ENCODE assay signal across 8 mouse cellular contexts in the genomic region with DNA sequence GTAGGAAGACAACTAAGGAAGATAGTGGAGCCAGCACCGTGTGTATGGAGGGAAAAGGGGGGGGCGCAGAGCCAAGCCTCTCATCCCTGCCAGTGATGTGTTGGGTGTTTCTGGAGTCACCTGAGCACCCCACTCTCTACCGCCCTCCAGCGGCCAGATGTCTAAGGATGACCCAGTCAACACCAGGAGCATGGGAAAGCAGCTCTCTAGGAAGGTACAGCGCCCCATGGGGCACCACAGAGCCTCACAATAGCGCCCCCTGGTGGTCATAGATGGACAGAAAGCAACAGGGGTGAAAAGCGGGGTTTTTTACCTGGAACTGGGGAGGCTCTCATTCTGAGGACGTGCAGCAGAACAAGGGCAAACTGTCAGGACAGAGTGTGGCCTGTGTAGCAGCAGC. TPM values are rescaled to one million over a fixed set of nuclear protein-coding genes. Genes with fewer than 3 reads are reported as not detected.
A peak's percentile ranks its signal among the peaks of the same experiment; 100 is the strongest.
DNase-seq lines count a peak whose midpoint lies in the region; ATAC-seq and TF ChIP-seq lines count a peak whose summit lies in the region.

No protein-coding gene starts in this region.

- H3K27ac ChIP-seq in MEL (ENCODE audit: control insufficient read depth, low read depth, low read length): no peak overlapping the region
- no peak overlapping the region for H3K27ac ChIP-seq in kidney, embryonic 15.5 days
- H3K27ac ChIP-seq in thymus, adult 2 months (ENCODE audit: control insufficient read depth, insufficient read depth, low read length): no peak overlapping the region

- no peak for TF ChIP-seq POLR2A in MEL (IDR thresholded peaks at IDR 0.05; ENCODE audit: control insufficient read depth in 1 of 2, insufficient read depth in 1 of 2, low read depth in 1 of 2, low read length in 2 of 2, poor library complexity in 1 of 2)
- no peak for TF ChIP-seq POLR2A in thymus, adult 2 months (IDR thresholded peaks at IDR 0.05; ENCODE audit: control insufficient read depth, extremely low read depth, insufficient read depth, low read length, poor library complexity)

- no peak for TF ChIP-seq EP300 in MEL (IDR thresholded peaks at IDR 0.05; ENCODE audit: low read depth in 1 of 2, low read length in 2 of 2)

- TF ChIP-seq CTCF in MEL (IDR thresholded peaks at IDR 0.05 in 2 of 3, conservative IDR thresholded peaks at IDR 0.05 in 1 of 3; ENCODE audit: control insufficient read depth in 1 of 3, insufficient read depth in 1 of 3, low read depth in 2 of 3, low read length in 3 of 3, poor library complexity in 1 of 3, severe bottlenecking in 1 of 3): peak in 2 of 3 experiments; percentile 82 to 85
- TF ChIP-seq CTCF in thymus, adult 2 months (IDR thresholded peaks at IDR 0.05; ENCODE audit: borderline replicate concordance, control insufficient read depth, extremely low read depth, insufficient read depth, low read length, poor library complexity): peak; percentile 91

- no peaks in the 10 kb centered on the region for H3K79me2 ChIP-seq in MEL (ENCODE audit: control insufficient read depth, insufficient read depth, low read length, poor library complexity)

- H3K9ac ChIP-seq in MEL (ENCODE audit: control insufficient read depth, low read depth, low read length, poor library complexity, severe bottlenecking): no peak overlapping the region
- H3K9ac ChIP-seq in kidney, embryonic 15.5 days: no peak overlapping the region

- no peaks in the 10 kb centered on the region for H3K27me3 ChIP-seq in MEL (ENCODE audit: control insufficient read depth in 1 of 2, insufficient read depth in 2 of 2, low read length in 2 of 2)
- H3K27me3 ChIP-seq in kidney, embryonic 15.5 days: no peaks in the 10 kb centered on the region
- H3K27me3 ChIP-seq in thymus, adult 2 months (ENCODE audit: control insufficient read depth, insufficient read depth, low read length): no peaks in the 10 kb centered on the region

- H3K36me3 ChIP-seq in MEL (ENCODE audit: control insufficient read depth in 1 of 2, insufficient read depth in 2 of 2, low read length in 2 of 2): no peaks in the 10 kb centered on the region
- H3K36me3 ChIP-seq in kidney, embryonic 15.5 days: no peaks in the 10 kb centered on the region
- no peaks in the 10 kb centered on the region for H3K36me3 ChIP-seq in thymus, adult 2 months (ENCODE audit: control insufficient read depth, insufficient read depth, low read length)

- H3K4me3 ChIP-seq in MEL (ENCODE audit: control insufficient read depth in 1 of 2, insufficient read depth in 1 of 2, low read depth in 2 of 2, low read length in 2 of 2): no peak overlapping the region
- H3K4me3 ChIP-seq in kidney, embryonic 15.5 days (replicated peaks): no peak overlapping the region
- H3K4me3 ChIP-seq in thymus, adult 2 months (ENCODE audit: control insufficient read depth, insufficient read depth, low read length): no peak overlapping the region

- ATAC-seq in kidney, embryonic 15.5 days (replicated peaks; ENCODE audit: low FRiP score): peak; percentile 14; the same call in 1 of the 2 replicates

- TF ChIP-seq RAD21 in MEL (IDR thresholded peaks at IDR 0.05; ENCODE audit: low read depth, low read length): peak; percentile 80

- peak; percentile 35 to 50 for DNase-seq in layer of hippocampus, postnatal 10 days (ENCODE audit: low spot score in 2 of 2)
- no peak for DNase-seq in layer of hippocampus, postnatal 14 days (ENCODE audit: low spot score in 2 of 2)
- peak; percentile 82 for DNase-seq in MEL (ENCODE audit: low read depth, low spot score)
- DNase-seq in c-Kit-negative CD71-positive TER-119-positive erythroid progenitor cells, embryonic 14.5 days (ENCODE audit: low read depth, low spot score): peak; percentile 44
- DNase-seq in lung, postnatal 4 days: peak; percentile 80 to 82
- DNase-seq in thymus, adult 2 months: peak; percentile 50
- no peak for DNase-seq in cerebellum, adult 11 months

- H3K4me2 ChIP-seq in kidney, embryonic 15.5 days: no peak overlapping the region

- WGBS in kidney, embryonic 15.5 days: 36% methylated on average over 8 of the region's 8 CpGs
- WGBS in thymus, adult 2 months: 59% methylated on average over 8 of the region's 8 CpGs

- H3K9me3 ChIP-seq in MEL (replicated peaks; ENCODE audit: insufficient read depth, low read length): no peaks in the 10 kb centered on the region
- no peaks in the 10 kb centered on the region for H3K9me3 ChIP-seq in kidney, embryonic 15.5 days (replicated peaks)

- no peaks in the 10 kb centered on the region for H3K4me1 ChIP-seq in MEL (ENCODE audit: control insufficient read depth in 1 of 2, insufficient read depth in 2 of 2, low read length in 2 of 2)
- no peaks in the 10 kb centered on the region; the same call in 1 of the 2 replicates for H3K4me1 ChIP-seq in kidney, embryonic 15.5 days
- H3K4me1 ChIP-seq in thymus, adult 2 months (replicated peaks; ENCODE audit: control insufficient read depth, insufficient read depth, low read length): no peaks in the 10 kb centered on the region

TF ChIP-seq in MEL, 35 proteins besides CTCF, POLR2A, EP300 and RAD21 (continues in another document):
- TF ChIP-seq SMC3 (IDR thresholded peaks at IDR 0.05; ENCODE audit: low read depth, low read length): peak; percentile 94
- TF ChIP-seq TBP (IDR thresholded peaks at IDR 0.05; ENCODE audit: low read depth, low read length): no peak
- TF ChIP-seq ZNF384 (IDR thresholded peaks at IDR 0.05; ENCODE audit: low read depth, low read length): no peak
- no peak for TF ChIP-seq CHD1 (IDR thresholded peaks at IDR 0.05; ENCODE audit: low read depth, low read length)
- no peak for TF ChIP-seq ETS1 (IDR thresholded peaks at IDR 0.05; ENCODE audit: low read depth, low read length)
- no peak for TF ChIP-seq E2F4 (IDR thresholded peaks at IDR 0.05; ENCODE audit: borderline replicate concordance, low read depth, low read length)
- no peak for TF ChIP-seq ELF1 (IDR thresholded peaks at IDR 0.05; ENCODE audit: low read depth, low read length)
- TF ChIP-seq BHLHE40 (IDR thresholded peaks at IDR 0.05; ENCODE audit: borderline replicate concordance, low read depth, low read length): no peak
- peak; percentile 76 for TF ChIP-seq ZC3H11A (IDR thresholded peaks at IDR 0.05; ENCODE audit: low read depth, low read length)
- TF ChIP-seq UBTF (IDR thresholded peaks at IDR 0.05; ENCODE audit: borderline replicate concordance, insufficient read depth, low read depth, low read length): no peak
- TF ChIP-seq POLR2AphosphoS2 (IDR thresholded peaks at IDR 0.05; ENCODE audit: low read length): no peak
- no peak for TF ChIP-seq ZKSCAN1 (IDR thresholded peaks at IDR 0.05; ENCODE audit: low read depth, low read length)
- no peak for TF ChIP-seq SIN3A (IDR thresholded peaks at IDR 0.05; ENCODE audit: low read length)
- no peak for TF ChIP-seq JUND (IDR thresholded peaks at IDR 0.05; ENCODE audit: low read depth, low read length)
- peak; percentile 56; the same call in 1 of the 2 replicates for TF ChIP-seq USF1 (IDR thresholded peaks at IDR 0.05; ENCODE audit: low read depth, low read length)
- TF ChIP-seq MEF2A (IDR thresholded peaks at IDR 0.05; ENCODE audit: extremely low read depth, insufficient replicate concordance, low read depth, low read length, poor library complexity, severe bottlenecking): no peak
- no peak for TF ChIP-seq MYB (IDR thresholded peaks at IDR 0.05; ENCODE audit: low read depth, low read length)
- no peak for TF ChIP-seq MAX (IDR thresholded peaks at IDR 0.05; ENCODE audit: low read length)
- TF ChIP-seq HCFC1 (IDR thresholded peaks at IDR 0.05; ENCODE audit: low read depth, low read length): no peak
- no peak for TF ChIP-seq TAL1 (IDR thresholded peaks at IDR 0.05; ENCODE audit: low read length)
- no peak for TF ChIP-seq RCOR1 (IDR thresholded peaks at IDR 0.05; ENCODE audit: low read depth, low read length)
- TF ChIP-seq MAZ (IDR thresholded peaks at IDR 0.05; ENCODE audit: low read depth, low read length): peak; percentile 57; the same call in 1 of the 2 replicates
- TF ChIP-seq MXI1 (IDR thresholded peaks at IDR 0.05; ENCODE audit: low read depth, low read length): 0 out of 2 replicates have a peak, but pooled peaks have one; percentile 39
- TF ChIP-seq TCF12 (IDR thresholded peaks at IDR 0.05; ENCODE audit: low read depth, low read length): peak; percentile 26; the same call in 1 of the 2 replicates
- TF ChIP-seq NELFE (IDR thresholded peaks at IDR 0.05; ENCODE audit: low read depth, low read length): no peak
- TF ChIP-seq GABPA (IDR thresholded peaks at IDR 0.05; ENCODE audit: low read depth, low read length): no peak
- no peak for TF ChIP-seq POLR2AphosphoS5 (IDR thresholded peaks at IDR 0.05; ENCODE audit: borderline replicate concordance, low read depth, low read length)
- no peak for TF ChIP-seq ZMIZ1 (IDR thresholded peaks at IDR 0.05; ENCODE audit: low read depth, low read length)
- no peak for TF ChIP-seq NRF1 (IDR thresholded peaks at IDR 0.05; ENCODE audit: insufficient read depth, low read depth, low read length, poor library complexity, severe bottlenecking)
- TF ChIP-seq GATA1 (IDR thresholded peaks at IDR 0.05; ENCODE audit: low read depth, low read length): no peak
- no peak for TF ChIP-seq MAFK (IDR thresholded peaks at IDR 0.05; ENCODE audit: borderline replicate concordance, low read depth, low read length)
- TF ChIP-seq USF2 (IDR thresholded peaks at IDR 0.05; ENCODE audit: borderline replicate concordance in 1 of 2, insufficient read depth in 1 of 2, low read depth in 1 of 2, low read length in 2 of 2): no peak

RNA-seq across cellular contexts. Expression of gene Nenf, which starts 29.2 kb away (rescaled TPM):
- 10 to 100 TPM; 74.6 to 89.2 TPM for total RNA-seq in layer of hippocampus, postnatal 10 days (2021)
- 10 to 100 TPM; 64.7 to 67.4 TPM for total RNA-seq in layer of hippocampus, postnatal 14 days (2021)
- total RNA-seq in MEL (2012; rRNA removed): 43.3 and 53.2 TPM in 2 replicates
- 10 to 100 TPM in 1 of 2 experiments, not detected in 1; 49.4 TPM for polyA plus RNA-seq in MEL (2012; ENCODE audit: insufficient read depth in 1 of 2, insufficient read length in 2 of 2, low read depth in 1 of 2, low replicate concordance in 2 of 2, missing spikeins in 1 of 2)
- 93.6 and 98.5 TPM in 2 replicates for polyA plus RNA-seq in kidney, embryonic 15.5 days (2015; fragmentation: Nextera tagmentation; extraction: Ambion mirVana)
- polyA plus RNA-seq in thymus, adult 2 months (2012; rRNA removed): 47.1 and 64.5 TPM in 2 replicates

RNA-seq across cellular contexts. Expression of gene Tmem206, which starts 37.0 kb away (rescaled TPM):
- 10 to 100 TPM; 12.1 to 12.8 TPM for total RNA-seq in layer of hippocampus, postnatal 10 days (2021)
- 10 to 100 TPM in 1 of 2 experiments, 1 to 10 TPM in 1; 9.3 to 11.4 TPM for total RNA-seq in layer of hippocampus, postnatal 14 days (2021)
- 12.4 and 14.3 TPM in 2 replicates for total RNA-seq in MEL (2012; rRNA removed)
- polyA plus RNA-seq in MEL (2012; ENCODE audit: insufficient read depth in 1 of 2, insufficient read length in 2 of 2, low read depth in 1 of 2, low replicate concordance in 2 of 2, missing spikeins in 1 of 2): 10 to 100 TPM in 1 of 2 experiments, not detected in 1; 16.2 TPM
- polyA plus RNA-seq in kidney, embryonic 15.5 days (2015; fragmentation: Nextera tagmentation; extraction: Ambion mirVana): 21.3 and 24.7 TPM in 2 replicates
- 17.2 and 17.8 TPM in 2 replicates for polyA plus RNA-seq in thymus, adult 2 months (2012; rRNA removed)

Comparison
In these comparisons a context has a peak if more than half of its experiments do, and no peak if none do; other contexts are left out.
1. DNase-seq: peak in layer of hippocampus, postnatal 10 days (2 of 2), MEL (single experiment), c-Kit-negative CD71-positive TER-119-positive erythroid progenitor cells, embryonic 14.5 days (single experiment), lung, postnatal 4 days (2 of 2) and thymus, adult 2 months (single experiment); none in layer of hippocampus, postnatal 14 days (0 of 2) and cerebellum, adult 11 months (single experiment).